Mouse (Mus musculus) mouse embryonic stem cell (cell line): ENCODE measurements around the gene Dffb.

Source experiments
- in situ Hi-C, 2 experiments: fragments of 300-500 bp; cut with MboI; formaldehyde crosslinking; loops; 1 replicate in 1 of 2; 3 replicates in 1 of 2; pipeline ENCODE4 v1.14.3; 2019 to 2020; ENCODE audit warnings: low sequenced_read_pairs in 2 of 2, low pct_unique_long_range_greater_than_20kb in 1 of 2, mixed read lengths in 1 of 2; ENCODE audit not compliant: unreplicated experiment in 1 of 2

Dffb gene

DNA sequence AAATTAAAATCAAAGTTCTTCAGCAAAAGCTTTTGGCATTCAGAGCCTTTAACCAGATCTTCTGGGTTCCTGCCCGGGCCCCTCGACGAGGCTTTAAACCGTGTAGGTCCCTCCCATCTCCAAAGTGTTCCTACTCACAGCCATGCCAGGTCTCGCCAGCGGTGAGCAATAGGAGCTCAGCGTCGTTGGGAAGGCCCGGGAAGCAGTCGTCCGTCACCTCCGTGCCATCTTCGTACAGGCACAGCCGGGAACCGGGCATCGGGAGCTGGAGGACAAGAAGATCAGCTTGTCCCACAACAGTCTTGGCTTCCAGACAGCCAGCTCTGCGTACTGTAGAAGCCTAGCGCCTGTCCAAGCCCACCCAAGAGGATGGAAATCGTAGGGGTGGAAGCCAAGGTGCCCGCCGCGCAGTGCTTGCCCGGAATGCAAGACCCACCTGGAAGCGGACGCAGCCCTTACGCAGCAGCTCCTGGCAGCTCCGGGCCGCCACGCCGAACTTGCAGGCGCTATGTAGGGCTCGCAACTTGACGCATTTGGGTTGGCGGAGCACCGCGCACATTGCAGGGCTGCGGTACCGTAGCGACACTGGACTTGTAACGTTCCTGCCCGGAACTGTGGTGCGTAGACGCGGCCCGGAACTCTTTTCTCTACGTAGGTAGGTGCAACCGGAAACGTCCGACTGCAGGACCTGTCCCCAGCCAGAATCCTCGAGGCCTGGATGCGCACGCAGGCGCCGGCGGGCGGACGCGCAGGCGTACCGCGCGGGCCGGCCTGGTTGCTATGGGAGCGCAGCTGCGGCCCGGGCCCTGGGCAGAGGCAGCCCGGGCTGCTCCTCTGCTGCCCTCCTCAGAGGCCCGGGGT lies at the start of gene Dffb, which contains the start of gene Cep104:
Gene Dffb, minus strand, starts transcription at position 696 of the 861 bp plus-strand sequence.
Gene Cep104, plus strand, starts transcription at position 764 of the 861 bp plus-strand sequence.
- in situ Hi-C loops: no loop called here

DNA sequence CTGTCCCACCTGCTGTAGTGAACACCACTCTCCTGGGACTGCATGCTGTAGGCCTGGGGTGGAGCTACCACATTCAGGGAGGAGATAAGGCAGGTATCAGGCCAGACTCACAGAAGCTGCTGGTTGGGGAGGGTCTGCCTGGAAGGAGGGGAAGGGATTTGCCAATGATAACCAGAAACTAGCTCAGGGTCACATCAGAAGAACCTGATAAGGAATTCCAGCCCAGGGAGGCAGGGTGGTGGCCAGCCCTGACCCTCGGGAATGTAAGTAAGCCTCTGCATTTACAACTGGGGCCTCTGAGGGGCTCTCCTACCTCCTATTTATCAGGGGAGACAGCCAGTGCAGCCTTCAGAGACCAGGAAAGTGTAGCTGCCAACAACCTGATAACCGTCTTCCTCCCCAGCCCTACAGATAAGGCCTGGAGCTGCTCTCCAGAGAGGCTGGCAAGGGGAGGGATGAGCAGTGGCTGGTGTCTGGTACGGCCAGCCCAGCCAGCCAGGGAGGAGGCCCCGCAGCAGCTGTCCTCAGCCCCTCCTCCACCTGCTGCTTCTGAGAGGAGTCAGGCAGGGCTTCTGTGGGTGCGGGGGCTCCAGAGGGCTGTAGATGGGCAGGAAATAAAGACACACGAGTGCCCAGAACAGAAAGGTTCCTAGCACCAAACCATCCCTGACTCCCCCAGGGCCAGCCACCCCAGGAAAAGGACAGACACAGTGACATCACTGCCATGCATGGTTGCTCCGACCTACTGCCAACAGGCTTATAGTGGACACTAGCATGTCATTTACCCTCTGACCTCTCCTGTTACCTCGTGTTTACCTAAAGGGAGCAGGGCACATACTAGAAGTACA lies 49.1 kb upstream of the Dffb start:
- in situ Hi-C loops: no loop called here

DNA sequence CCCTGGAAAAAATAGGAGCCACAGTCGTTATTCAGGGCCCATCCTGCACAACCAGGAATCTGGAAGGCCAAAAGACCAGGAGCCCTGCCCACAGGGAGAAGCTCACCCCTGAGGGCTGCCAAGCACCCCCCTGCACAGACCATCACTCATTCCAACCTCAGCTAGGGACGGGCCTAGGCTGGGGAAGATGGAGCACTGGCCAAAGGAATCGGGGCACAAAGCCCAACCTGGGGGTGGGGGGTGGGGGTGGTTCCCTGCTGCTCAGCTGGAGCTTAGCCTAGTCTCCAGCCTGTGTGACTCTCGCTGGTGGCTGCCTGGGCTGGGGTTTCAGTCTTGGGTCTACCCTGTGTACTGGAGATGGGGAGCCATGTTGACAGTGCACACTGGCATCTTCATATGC lies 47.9 kb upstream of the Dffb start:
- in situ Hi-C loops: no loop called here

- in situ Hi-C loops: no loop called here
Observed at GRCm38 (mm10) chr4:154022407-154022806, 47.5 kb upstream of the Dffb start.

GRCm38 (mm10) chr4:154021432-154021831 lies 46.5 kb upstream of the Dffb start:
- in situ Hi-C loops: no loop called here

DNA sequence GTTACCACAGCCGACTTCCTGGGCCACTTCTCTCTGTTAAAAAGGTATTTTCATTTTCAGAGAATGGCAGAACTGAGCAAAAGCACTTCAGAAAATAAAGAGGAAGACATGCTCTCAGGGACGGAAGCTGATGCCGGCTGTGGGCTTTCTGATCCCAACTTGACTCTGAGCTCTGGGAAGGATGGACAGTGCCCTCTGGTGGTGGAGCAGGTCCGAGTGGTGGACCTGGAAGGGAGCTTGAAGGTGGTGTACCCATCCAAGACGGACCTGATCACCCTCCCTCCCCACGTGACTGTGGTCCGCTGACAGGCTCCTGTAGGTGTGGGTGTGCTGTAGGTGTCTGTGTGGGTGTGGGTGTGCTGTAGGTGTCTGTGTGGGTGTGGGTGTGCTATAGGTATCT lies 44.6 kb upstream of the Dffb start:
- in situ Hi-C loops: no loop called here

DNA sequence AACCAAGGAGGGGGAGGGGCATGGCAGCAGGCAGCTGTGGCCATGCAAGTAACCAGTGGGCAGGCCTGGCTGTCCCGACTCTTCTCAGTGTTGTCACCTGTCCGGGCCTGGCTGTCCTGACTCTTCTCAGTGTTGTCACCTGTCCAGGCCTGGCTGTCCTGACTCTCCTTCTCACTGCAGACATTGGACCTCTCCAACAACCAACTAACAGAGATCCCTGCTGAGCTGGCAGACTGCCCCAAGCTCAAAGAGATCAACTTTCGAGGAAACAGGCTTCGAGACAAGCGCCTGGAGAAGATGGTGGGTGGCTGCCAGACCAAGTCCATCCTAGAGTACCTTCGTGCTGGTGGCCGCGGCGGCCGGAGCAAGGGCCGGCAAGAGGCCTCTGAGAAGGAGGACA lies 40.5 kb upstream of the Dffb start:
- in situ Hi-C loops: no loop called here

DNA sequence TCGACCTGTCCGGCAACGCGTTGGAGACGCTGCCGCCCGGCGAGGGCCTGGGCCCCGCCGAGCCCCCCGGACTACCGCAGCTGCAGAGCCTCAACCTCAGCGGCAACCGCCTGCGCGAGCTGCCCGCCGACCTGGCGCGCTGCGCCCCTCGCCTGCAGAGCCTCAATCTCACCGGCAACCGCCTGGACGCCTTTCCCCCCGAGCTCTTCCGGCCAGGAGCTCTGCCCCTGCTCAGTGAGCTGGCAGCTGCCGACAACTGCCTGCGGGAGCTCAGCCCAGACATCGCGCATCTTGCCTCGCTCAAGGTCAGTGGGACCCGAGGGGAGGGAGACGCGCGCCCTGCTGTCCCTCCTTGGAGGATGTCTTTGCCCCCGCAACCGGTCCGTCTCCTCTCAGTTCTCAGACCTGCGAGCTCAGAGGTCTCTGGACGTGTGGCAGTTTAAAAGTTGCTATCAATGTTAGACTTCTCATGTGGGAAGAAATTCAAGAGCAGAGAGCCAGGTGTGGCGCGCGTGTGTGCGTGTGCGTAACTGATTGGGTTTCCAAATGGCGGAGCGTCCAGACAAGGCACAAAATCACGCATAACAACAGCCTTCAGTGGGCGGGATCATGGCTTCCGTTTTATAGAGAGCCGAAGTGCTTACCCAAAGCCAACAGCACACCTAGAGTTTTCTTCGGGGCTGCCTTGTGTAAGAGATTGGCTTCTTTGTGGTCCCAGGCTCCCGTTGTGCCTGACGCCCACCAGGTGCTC lies 37.4 kb upstream of the Dffb start:
- in situ Hi-C loops: no loop called here

DNA sequence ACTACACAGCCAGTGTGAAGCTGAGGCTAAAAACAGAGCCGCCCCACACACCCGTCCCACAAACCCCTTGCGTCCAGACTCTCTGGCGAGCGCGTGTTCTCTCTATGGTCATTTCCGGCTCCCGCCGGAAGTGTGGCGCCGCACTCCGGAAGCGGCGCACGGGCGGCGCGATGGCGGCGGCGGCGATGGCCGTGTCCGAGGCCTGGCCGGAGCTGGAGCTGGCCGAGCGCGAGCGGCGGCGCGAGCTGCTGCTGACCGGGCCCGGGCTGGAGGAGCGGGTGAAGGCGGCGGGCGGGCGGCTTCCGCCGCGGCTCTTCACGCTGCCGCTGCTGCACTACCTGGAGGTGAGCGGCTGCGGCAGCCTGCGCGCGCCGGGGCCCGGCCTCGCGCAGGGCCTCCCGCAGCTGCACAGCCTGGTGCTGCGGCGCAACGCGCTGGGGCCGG lies 36.7 kb upstream of the Dffb start, which contains the start of gene Lrrc47:
Gene Lrrc47, plus strand, starts transcription at position 86 of the 444 bp plus-strand sequence.
- in situ Hi-C loops: no loop called here

- in situ Hi-C loops: no loop called here
Observed at GRCm38 (mm10) chr4:154010907-154011645, 36.1 kb upstream of the Dffb start.

DNA sequence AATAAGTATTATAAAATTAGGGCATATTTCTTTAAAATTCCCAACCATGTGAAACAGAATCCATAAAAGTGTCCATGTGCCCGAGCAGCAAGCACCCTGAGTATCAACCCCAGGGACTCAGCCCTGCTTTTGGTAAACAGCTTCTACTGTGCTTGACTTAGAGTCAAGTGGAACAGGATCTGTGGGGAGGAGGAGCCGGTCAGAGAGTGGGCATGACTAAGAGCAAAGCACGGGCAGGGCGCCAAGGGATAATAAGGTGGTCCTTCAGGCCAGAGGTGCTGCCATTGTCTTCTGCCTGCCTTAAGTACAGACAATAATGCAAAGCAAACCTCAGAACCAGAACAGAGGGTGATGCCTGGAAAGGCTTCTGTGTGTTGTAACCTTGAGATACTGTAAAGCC lies 32.8 kb upstream of the Dffb start:
- in situ Hi-C loops: no loop called here

DNA sequence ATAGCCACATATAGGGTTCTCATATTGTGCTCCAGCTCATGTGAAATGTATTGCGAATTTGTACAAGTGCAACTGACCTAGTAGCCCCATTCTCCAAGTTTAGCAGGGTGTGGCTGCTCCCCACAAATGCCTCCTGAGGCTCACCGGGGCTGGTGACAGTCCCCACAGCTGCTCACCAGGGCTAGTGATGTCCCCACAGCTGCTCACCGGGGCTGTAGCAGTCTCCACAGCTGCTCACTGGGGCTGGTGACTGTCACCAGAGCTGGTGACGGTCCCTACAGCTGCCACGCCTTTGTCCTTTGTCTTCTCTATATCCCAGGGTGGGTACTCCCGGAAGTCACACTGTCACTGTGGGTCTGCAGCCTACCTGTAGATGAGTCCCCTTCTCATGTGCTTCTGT lies 31.3 kb upstream of the Dffb start:
- in situ Hi-C loops: no loop called here

- in situ Hi-C loops: no loop called here
Observed at GRCm38 (mm10) chr4:154005488-154005887, 30.6 kb upstream of the Dffb start.

DNA sequence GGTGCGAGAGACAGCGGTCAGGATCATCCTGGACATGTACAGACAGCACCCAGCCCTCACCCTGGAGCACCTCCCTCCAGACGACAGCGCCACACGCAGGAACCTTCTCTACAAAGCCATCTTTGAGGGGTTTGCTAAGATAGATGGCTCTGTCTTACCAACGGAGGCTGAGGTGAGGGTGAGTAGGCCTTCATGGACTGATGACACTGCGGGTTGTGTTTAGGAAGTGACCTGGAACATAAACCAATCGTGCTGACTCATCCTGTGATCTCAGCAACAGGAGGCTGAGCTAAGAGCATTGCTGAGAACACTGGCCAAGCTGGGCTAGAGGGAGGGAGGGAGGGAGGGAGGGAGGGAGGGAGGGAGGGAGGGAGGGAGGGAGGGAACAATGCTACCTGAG lies 18.6 kb upstream of the Dffb start:
- in situ Hi-C loops: no loop called here

- in situ Hi-C loops: no loop called here
Observed at GRCm38 (mm10) chr4:153992715-153993114, 17.8 kb upstream of the Dffb start.

DNA sequence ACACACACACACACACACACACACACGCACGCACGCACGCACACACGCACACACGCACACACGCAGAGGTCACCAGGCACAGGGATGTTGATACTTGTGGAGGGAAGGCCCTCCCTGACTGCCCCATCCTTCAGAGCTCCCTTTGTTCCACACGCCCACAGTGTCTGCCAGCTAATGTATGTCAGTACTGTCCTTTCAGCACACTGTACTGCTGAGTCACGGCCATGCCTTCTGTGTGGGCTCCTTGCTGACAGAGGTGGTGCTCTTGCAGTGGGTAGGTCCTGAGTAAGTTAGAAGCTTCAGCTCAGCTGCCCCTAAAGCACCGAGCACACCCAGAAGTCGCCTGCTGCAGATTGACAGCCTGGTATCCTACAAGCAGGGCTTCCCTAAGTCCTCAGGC lies 5.5 kb upstream of the Dffb start:
- in situ Hi-C loops: no loop called here

GRCm38 (mm10) chr4:153979243-153979642 lies 4.3 kb upstream of the Dffb start:
- in situ Hi-C loops: no loop called here

DNA sequence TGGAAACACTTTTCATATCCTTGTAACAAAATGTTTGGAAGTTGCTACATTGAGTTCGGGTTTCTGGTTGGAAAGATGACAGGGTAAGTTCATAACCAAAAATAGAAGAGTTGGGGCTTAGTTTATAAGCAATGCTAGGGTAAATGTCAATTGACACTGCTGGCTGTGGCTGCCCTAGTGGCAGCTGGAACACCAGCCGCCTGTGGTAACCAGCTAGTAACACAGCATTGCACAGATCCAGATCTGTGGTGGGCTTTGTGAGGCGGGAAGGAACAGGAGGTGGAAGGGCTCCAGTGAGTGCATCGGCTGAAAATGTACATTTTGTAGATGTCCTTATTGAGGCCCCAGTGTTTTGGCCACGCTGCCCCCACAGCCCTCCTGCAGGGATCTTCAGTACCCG lies 842 bp upstream of the Dffb start:
- in situ Hi-C loops: no loop called here
